8 mouse cellular contexts compared by ENCODE assay signal in genomic region chr19:43752489-43753225, GRCm38 (mm10). TPM values are rescaled to one million over a fixed set of nuclear protein-coding genes. Genes with fewer than 3 reads are reported as not detected.
DNase-seq lines count a peak whose midpoint lies in the region; ATAC-seq lines count a peak whose summit lies in the region.

Cutc (plus strand) TSS chr19:43752996.
Cox15 (minus strand) TSS chr19:43753000.

- intact Hi-C loops in gastrocnemius, postnatal 14 days (cut with DNase I; ENCODE audit: low total_unique reads), result no loop called here
- intact Hi-C loops in left cerebral cortex, postnatal 10 days (cut with DNase I), result loop anchor here (10.0 kb wide), 1 partner anchor 192 kb away; the partner anchor contains the start of gene Dnmbp

- DNase-seq in adrenal gland, adult (ENCODE audit: inconsistent age in 2 of 2, low spot score in 1 of 2), result peak; percentile 98 to 99
- DNase-seq in embryo, embryonic 10.5 days (ENCODE audit: low spot score), result peak; percentile 98
- DNase-seq in gastrocnemius, postnatal 14 days, result peak; percentile 97
- DNase-seq in left cerebral cortex, postnatal 10 days (ENCODE audit: extremely low spot score in 1 of 2, low spot score in 2 of 2), result peak; percentile 92 to 98
- DNase-seq in right cerebral cortex, postnatal 25 days, result peak; percentile 98
- peak; percentile 95 to 97 for DNase-seq in urinary bladder, postnatal 4 days (ENCODE audit: low spot score in 2 of 2)

- ATAC-seq in inflammation-experienced regulatory T-cells, adult 6 months, result peak; percentile 81
- ATAC-seq in megakaryocyte-erythroid progenitor cell, adult 5-6 weeks (replicated peaks; ENCODE audit: low FRiP score, low TSS enrichment, poor library complexity, severe bottlenecking), result peak; percentile 82

RNA-seq across cellular contexts. Expression of gene Cutc, which starts in this region (rescaled TPM):
- total RNA-seq in gastrocnemius, postnatal 14 days (2021), result 10 to 100 TPM; 10.6 to 12.5 TPM
- polyA plus RNA-seq in inflammation-experienced regulatory T-cells, adult 6 months (2017; shearing (Covaris generic)), result 10 to 100 TPM; 12.8 to 17.2 (median 13.6) TPM
- 1 to 10 TPM; 3.1 to 3.7 TPM for total RNA-seq in left cerebral cortex, postnatal 10 days (2021)
- total RNA-seq in megakaryocyte-erythroid progenitor cell, adult 5-6 weeks (2014; fragmentation: Nextera tagmentation), result 18.4 and 21.1 TPM in 2 replicates
- total RNA-seq in megakaryocyte-erythroid progenitor cell, adult 5-6 weeks (2017), result 22.8 and 34.1 TPM in 2 replicates

RNA-seq across cellular contexts. Expression of gene Cox15, which starts in this region (rescaled TPM):
- total RNA-seq in gastrocnemius, postnatal 14 days (2021), result 10 to 100 TPM; 26.0 to 32.6 TPM
- 10 to 100 TPM in 1 of 3 experiments, 1 to 10 TPM in 2; 8.1 to 11.0 (median 9.3) TPM for polyA plus RNA-seq in inflammation-experienced regulatory T-cells, adult 6 months (2017; shearing (Covaris generic))
- total RNA-seq in left cerebral cortex, postnatal 10 days (2021), result 10 to 100 TPM; 17.6 to 22.1 TPM
- total RNA-seq in megakaryocyte-erythroid progenitor cell, adult 5-6 weeks (2014; fragmentation: Nextera tagmentation), result 21.7 and 34.5 TPM in 2 replicates
- 17.0 and 17.8 TPM in 2 replicates for total RNA-seq in megakaryocyte-erythroid progenitor cell, adult 5-6 weeks (2017)

Comparison
In these comparisons a context has a peak if more than half of its experiments do, and no peak if none do; other contexts are left out.
1. Peak in every context shown above with its lines: DNase-seq and ATAC-seq.